Mouse (Mus musculus): ENCODE results near the gene Abcb4.
"Not testable (repeated sequence)": the region's sequence is repeated elsewhere in the genome, so short reads cannot be mapped to it uniquely, and the experiment has no call there.

Gene Abcb4

DNA sequence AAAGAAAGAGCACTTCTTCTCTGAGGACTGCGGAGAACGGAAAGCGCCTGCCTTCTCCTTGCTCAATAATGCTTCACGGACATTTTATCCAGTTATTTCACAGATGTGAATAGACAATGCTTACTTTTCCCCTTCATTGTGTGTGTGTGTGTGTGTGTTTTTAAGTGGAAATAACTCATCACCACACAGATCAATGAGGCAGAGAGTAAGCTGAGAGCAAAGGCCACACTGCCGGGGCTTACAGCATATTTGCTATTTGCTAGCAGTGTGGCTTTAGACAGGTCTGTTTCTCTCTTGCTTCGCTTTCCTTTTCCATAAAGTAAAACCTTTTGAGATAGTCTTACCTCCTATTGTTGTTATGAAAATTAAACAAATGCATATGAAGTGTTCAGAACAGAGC, 11.0 kb downstream of the Abcb4 start:
- no peak for DNase-seq (ENCODE audit: low spot score in 2 of 2)

DNA sequence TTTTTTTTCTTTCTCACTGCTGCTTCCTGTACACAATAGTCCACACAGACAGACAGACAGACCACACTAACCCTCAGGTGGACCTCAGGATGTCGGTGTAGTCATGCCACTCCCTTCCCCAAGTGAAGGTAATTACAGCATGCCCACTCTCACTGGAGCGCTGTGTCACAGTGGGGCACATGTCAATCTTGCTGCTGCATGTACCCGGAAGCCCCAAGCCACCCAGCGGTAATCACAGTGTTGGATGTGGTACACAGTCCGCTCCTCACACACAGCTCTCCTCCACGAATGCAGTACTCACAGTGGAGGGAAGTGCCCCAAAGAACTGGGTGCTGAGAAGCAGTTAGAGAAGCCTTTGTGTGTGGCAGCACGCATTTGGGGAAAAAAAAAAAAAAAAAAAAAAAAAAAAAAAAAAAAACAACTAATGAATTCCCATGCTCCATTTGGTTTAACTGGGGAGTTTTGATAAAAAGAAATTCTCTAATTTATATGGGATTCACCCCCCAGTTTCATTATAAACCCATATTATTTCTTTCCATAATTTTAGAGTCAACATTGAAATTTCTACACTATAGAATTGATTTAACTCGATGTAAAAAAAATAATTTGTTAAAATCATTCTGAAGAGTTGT, 18.2 kb downstream of the Abcb4 start:
- no peak for DNase-seq (ENCODE audit: low spot score in 2 of 2)

DNA sequence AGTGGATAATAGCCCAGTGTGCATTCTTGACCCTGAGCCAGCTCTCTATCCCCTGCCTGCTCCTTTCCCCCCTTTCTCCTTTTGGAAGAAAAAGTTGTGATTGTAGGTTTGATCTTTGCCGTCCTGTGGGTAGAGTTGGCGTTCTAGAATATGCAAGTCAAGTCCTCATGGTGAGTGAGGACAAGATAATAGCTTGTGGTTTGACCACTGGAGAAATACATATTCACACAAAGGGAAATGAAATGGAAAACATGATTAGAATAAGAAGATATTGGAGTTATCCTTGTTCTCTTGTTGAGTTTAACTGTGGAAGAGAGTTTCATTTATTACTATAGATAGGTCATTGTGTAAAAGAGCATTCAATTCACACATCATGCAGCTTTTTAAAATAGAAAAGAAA, 22.9 kb downstream of the Abcb4 start:
- DNase-seq (ENCODE audit: low spot score in 2 of 2): no peak

DNA sequence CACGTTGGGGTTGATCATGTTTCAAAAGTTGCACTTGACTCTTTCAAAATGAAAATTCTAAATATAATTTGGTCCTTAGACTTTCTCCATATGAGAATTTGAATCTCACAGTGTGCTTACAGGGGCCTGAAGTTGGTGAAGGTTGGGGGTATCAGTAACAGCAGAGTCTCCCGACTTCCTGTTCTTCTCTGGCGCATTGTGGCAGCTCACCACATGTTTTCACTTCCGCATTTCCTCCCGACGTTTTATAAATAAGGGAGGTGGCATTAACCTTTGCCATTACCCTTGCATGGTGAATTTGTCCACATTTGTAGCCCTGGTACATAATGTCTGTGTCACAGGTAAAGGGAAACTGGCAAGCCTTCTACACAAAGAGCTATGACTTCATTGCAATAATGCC, 23.6 kb downstream of the Abcb4 start:
- no peak for DNase-seq (ENCODE audit: low spot score in 2 of 2)

DNA sequence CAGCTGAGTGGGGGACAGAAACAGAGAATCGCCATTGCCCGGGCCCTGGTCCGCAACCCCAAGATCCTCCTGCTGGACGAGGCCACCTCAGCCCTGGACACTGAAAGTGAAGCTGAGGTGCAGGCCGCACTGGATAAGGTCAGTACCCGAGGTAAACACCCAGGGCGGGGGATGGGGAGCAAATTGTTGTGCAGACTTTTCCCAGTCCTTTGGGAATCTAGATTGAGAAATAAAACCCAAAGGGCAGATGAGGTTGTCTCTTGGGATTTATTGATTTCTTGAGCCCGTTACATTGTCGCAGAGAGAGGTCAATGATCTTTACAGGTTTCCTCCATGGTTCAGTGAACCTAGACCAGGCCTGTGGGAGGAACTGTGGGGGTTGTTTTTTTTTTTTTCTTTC, 34.9 kb downstream of the Abcb4 start:
- DNase-seq (ENCODE audit: low spot score in 2 of 2): no peak

DNA sequence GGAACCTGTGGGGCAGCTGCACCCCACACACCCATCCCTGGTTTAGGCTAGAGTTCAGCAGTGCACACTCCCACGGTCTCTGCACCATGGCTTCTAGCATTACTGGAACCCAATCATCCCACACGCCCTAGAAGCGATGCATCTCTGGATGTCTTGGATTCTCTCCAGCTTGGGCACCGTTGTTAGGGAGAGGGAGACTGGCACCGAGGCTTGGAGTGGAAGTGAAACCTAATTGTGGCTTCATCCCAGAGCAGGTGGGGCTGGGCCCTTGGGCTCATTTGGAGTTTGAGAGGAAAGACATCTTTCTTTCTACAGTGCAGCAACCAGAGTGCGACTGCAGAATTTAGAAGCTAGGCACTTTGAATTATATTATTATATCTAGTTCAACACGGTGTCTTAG, 44.4 kb downstream of the Abcb4 start:
- no peak for DNase-seq (ENCODE audit: low spot score in 2 of 2)

DNA sequence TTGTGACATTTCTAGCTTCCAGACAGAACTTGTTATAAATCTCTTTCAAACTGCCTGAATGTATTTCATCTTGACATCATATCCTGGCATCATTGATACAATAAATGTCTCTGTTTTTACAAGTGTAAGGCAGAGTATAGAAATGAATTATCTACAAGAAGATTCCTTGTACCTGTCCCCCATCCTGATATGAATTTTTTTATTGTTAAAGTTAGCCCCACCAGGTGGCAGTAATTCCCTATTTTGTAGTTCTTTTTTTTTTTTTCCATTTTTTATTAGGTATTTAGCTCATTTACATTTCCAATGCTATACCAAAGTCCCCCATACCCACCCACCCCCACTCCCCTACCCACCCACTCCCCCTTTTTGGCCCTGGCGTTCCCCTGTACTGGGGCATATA, 47.7 kb downstream of the Abcb4 start:
- DNase-seq (ENCODE audit: low spot score in 2 of 2): not testable (repeated sequence)

DNA sequence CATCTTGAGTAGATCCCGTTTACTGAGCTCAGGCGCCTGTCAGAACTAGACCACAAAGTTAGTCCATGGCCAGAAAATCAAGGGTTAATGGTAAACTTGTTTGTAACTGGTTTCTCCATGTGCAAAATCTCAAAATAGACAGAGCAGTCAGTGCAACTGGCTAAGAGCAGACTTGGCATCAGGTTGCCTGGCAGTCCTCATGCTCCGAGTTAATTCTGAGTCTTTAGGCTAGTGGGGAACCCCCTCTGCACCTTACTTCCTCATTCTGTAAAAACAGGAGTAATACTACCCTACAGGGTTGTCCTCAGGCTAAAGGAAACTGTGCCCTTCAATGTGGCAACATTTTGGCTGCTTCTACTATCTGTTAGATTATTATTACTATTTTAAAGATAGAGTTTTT, 50.3 kb downstream of the Abcb4 start:
- peak; percentile 15 to 22 for DNase-seq (ENCODE audit: low spot score in 2 of 2)

DNA sequence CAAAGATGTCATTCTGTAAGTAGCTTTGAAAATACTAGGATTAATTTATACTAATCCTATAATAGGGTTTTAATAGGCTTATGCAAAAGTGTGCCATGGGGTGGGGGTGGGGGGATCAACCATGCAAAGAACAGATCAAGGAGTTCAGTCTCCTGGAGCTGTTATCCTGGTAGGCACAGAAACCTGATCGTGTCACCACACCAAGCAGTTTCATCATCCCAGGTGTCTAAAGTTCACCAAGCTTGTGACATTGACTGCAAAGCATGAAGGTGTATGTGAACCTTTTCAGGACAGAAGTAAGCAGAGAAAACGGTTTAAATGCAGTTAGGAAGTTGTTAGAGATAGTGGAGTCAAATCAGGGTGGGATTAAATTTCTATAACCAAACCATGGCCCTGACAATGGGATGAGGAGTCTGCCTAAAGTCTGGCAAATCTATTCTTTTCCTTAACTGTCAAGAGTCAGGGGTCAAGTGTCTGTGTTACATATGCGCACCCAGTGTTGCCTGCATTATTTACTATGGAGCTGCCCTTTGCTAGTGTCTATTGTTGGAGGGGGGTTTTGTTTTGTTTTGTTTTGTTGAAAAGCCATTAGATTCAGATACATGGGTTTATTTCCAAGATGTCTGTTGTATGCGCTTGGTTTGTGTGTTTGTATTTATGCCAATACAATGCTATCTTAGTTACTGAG, 54.0 kb downstream of the Abcb4 start:
- no peak for DNase-seq (ENCODE audit: low spot score in 2 of 2)

DNA sequence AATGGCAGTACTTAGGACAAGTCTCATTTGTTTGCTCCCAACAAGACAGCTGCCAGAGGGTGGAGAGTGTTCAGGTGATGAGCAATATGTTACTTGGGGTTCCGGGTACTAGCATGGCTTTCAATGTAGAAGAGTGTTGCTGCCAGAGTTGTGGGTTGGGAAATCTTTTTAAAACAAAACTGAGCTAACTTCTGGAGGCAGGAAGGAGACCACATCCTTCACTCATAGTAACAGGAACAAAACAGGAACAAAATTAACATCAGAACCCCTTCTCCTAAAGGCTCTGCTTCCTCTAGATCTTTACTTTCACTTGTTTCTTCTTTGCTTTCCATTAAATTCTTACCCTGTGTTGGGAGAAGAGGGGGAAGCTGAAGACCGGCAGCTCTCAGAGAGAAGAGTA, 60.1 kb downstream of the Abcb4 start:
- DNase-seq (ENCODE audit: low spot score in 2 of 2): no peak

DNA sequence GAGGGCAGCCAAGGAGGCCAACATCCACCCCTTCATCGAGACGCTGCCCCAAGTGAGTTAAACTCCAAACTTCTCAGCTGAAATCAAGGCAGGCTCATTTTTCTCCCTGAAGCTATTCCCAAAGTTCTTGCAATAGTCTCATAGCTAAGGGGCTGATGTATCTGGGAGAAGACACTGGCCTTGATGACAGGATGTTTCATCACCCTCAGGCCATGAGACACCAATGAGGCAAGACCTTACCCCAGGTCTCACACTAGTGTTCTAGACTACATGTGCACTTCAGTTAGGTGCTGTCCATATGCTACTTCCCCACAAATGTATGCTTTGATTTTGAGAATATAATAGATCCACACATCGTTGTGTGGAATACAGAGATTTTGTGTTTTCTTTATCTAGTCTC, 62.0 kb downstream of the Abcb4 start:
- no peak for DNase-seq (ENCODE audit: low spot score in 2 of 2)

DNA sequence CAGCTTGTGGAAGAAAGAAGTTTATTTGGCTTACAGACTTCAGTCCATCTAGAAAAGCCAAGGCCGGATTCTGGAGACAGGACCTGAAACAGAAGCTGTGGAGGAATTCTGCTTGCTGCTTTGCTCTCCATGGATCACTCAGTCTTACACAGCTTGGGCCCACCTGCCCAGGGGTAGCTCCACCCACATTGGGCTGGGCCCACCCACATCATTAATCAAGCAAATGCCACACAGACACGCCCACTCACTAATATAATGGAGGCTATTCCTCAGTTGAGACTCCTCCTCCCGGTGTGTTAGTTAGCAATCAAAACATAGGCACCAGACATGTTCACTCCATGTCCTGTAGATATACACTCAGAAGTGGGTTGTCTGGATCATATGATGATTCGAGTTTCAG, 67.0 kb downstream of the Abcb4 start:
- no peak for DNase-seq (ENCODE audit: low spot score in 2 of 2)

DNA sequence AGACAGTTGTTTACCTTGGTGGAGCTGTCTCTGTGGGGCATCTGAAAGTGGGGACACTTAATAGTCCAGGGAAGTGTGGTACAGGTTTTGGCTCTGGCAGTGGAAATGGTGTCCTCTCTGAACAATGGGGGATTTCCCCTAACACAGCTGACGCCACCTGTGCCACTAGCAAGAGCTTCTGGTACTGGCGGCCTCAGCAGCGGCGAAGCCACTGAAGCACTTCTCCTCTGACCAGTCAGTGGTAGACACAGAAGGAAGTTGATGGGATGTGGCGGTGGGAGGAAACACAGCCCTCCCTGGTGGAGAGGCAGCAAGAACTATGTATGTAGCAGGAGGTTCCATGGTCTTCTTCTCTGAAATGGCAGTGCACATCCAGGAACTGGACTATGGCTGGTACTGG, 71.0 kb downstream of the Abcb4 start:
- DNase-seq (ENCODE audit: low spot score in 2 of 2): no peak

DNA sequence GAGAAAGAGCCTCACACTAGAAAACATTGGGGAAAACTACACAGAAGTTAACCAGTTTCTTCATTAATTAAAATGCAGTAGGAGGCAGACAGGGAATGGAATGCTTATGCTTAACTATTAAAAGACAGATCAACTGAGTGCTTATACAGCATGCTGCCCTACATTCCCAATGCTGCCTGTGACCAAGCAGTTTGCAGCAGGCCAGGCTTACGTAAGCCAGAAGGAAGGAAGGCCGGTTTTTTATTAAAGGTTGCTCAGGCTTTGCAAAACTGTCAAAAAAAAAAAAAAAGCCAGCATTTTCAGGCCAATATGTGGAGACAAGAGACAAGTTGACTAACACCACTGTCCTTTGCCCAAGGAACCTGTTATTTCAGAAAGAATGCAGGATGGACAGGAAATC, 77.2 kb downstream of the Abcb4 start:
- no peak for DNase-seq (ENCODE audit: low spot score in 2 of 2)

DNA sequence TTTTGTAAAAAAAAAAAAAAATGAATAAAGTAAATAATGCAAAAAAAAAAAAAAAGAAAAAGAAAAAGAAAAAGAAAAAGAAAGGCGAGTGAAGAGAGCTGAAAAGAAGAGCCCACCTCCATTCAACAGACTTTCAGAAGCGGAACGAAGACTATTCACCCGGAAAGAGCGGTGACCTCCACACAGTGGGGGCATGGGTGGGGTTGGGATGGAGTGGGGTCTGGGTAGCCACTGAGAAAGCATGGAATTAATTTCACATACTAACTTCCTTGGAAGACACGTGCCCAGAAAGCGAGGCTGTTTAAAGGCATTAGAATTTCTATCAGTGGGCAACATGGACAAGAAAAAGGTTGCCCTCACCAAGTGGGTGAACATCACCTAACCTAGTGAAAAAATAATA, 78.8 kb downstream of the Abcb4 start:
- no peak for DNase-seq (ENCODE audit: low spot score in 2 of 2)

DNA sequence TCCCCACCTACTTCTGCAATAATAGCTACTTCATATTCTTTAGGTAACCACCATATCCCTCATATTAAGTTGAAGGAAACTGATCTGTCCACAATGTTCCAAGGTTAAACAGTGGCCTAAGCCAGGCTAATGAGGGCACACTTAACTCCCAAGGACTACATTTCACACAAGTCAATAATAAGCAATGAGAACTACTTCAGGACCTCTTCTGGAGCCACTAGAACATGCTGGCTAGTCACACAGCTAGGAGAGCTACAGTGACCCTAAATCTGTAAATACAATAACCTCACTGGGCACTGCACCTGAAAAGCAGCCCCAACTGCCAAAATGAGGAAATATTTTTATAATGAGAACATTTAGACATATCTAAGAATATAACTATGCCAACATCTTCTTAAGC, 81.2 kb downstream of the Abcb4 start:
- no peak for DNase-seq (ENCODE audit: low spot score in 2 of 2)

DNA sequence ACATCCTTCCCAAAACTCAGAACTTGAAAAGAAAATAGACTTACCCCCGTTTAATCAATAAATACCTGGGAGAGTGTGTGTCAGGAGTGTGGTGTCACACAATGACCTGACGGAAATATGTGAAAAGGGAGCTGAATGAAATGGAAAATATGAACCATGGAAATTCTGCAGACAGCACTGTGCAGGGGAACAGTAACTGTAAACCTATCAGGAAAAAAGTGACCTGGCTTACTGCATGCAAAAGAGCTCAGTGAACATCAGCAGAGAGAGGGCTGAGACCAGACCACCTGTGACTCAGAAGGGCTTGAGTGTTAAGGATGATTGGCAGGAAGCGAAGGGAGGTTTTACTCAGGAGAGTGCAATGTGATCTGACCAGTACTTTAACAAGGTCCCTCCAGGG, 92.0 kb downstream of the Abcb4 start:
- no peak for DNase-seq (ENCODE audit: low spot score in 2 of 2)

DNA sequence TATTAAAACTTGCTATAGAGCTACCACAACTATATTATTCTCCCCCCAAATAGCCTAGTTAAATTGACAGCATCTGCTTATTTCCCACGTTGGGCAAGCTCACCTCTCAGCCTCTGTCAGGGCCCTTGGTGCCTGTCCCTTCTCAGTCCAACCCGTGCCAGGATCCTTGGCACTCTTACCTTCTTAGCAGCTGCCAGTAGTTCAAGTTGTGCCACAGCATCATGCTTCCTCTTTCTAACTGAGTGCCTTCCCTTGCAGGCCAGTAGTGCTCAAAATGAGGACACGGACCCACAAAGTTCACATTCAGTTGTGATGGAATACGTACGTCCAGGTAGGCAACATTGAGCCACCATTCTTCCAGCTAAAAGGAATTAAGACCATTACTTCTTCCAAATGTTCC, 94.4 kb downstream of the Abcb4 start:
- no peak for DNase-seq (ENCODE audit: low spot score in 2 of 2)

DNA sequence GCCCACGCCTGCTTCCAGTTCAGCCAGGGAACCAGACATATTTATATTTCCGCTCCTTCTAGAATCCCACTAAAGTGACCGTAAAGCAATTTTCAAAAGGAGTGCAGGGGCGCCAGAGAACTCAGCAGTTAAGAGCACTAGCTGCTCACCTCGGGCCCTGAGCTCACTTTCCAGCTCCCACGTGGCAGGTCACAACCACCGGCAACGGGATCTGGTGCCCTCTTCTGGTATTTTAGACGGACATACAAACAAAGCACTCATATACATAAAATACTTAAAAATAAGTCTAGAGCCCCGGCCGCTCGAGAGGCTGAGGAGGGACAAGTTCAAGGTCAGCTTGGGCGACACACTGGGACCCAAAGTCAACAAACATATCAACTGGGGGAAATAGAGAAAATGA, 97.0 kb downstream of the Abcb4 start:
- no peak for DNase-seq (ENCODE audit: low spot score in 2 of 2)

DNA sequence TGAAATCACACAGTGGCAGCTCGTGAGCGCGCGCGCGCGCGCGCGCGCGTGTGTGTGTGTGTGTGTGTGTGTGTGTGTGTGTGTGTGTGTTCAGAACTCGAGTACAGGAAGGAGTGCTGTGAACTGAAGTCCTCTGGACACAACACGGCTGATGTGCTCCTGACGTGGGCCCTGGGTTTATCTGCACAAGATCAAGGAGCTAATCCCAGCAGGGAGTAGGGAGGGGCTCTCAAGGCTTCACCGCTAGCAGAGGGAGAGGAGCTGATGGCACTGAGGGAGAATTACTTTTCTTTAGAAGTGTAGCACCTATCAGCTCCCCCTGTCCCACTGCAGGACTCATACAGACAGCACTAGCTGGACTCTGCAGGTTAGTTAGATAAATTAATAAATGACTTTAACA, 98.1 kb downstream of the Abcb4 start:
- DNase-seq (ENCODE audit: low spot score in 2 of 2): no peak

DNA sequence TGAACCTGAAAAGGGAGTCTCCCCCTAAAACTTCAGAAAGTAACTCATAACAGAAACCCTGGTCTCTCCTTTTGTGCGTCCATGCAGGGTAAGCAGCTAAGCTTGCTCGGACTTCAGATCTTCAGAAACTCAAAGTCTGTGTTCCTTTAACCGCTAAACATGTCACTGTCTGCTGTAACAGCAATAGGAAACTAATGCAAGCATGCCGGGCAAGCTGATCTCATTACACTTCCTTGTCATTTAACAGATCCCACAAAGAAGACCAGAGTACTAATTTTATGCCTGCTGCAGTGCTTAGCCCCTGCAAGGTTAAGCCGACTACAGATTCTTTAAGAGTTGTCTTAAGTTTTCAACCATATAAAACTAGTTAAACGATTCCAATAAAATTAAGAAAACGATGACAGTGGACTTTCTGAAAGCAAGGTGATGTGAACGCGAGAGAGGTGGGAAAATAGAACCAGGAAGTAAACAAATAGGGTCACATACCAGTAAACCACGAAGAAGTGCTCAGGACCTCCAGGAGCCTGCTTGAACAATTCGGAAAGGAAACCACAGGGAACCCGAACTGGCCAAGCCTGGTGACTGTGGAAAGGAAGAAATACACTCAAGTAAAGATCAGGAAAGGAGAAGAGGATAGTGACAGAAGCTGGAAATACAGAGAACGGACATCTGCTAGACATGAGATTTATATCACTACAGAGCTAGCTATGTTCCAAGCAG, 102.6 kb downstream of the Abcb4 start:
- DNase-seq (ENCODE audit: low spot score in 2 of 2): peak; percentile 1 to 5

DNA sequence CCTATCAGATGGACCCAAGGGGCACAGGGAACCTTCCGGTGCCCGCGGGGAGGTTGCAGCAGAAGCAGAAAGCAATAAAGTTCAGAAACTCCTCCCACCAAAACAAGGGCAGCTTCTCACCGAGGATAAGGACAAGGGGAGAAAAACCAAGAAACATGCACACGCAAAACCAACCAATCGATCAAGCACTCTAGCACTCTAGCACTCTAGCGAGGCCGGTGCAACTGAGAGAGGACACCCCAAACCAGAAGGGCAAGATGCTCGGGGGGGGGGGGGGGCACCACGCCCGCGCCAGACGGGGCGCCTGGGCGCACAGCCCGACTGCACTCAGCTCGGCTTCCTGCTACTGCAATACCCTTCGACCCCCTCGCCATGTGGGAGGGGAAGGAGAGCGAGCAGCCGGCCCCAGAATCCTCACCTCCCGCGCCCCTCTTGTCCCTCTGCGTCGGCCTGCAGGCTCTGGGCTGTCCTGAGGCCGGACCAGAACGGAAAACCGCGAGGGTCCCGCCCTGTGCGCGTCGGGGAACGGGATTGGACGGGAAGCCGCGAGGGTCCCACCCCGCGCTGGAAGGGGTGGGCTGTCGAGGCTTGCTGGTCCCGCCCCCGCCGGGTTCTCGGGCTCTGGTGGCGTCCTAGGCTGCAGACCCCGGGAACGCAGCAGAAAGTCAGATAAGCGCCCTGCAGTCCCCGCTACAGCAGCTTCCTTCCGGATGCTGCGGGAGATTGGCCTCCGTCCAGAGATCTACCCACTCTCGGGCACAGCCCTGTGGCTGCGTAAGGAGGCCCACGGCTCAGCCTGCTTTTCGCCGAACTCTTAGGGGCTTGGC, 103.4 kb downstream of the Abcb4 start, which contains the start of gene Crot:
Crot (minus strand) TSS at position 639 of the 827 bp plus-strand sequence.
- peak; percentile 92 to 96 for DNase-seq (ENCODE audit: low spot score in 2 of 2)

All from heart, adult 9 months (tissue).